Mouse (Mus musculus) heart, embryonic 13.5 days (tissue): Measurements from ENCODE around the gene Katnb1. TPM values are rescaled to one million over a fixed set of nuclear protein-coding genes. Genes with fewer than 3 reads are reported as not detected.

Experiments
- ATAC-seq: fragments of 200-750 bp; cut with Nextera tagmentation; 2 replicates; pipeline ENCODE4 v1.8.0; 2017; ENCODE audit warnings: moderate TSS enrichment; ENCODE audit not compliant: insufficient number of reproducible peaks, low FRiP score, low TSS enrichment; ENCODE audit errors: extremely low read depth
- H3K27ac ChIP-seq: fragments of 300-500 bp; sonication (generic); replicated peaks from 2 replicates; pipeline ENCODE4 v1.5.1; 2015; ENCODE audit warnings: moderate library complexity, mild to moderate bottlenecking, inconsistent platforms
- H3K27me3 ChIP-seq: fragments of 300-500 bp; sonication (generic); replicated peaks from 2 replicates; pipeline ENCODE4 v1.6.1; 2015; ENCODE audit warnings: mild to moderate bottlenecking, inconsistent platforms
- H3K36me3 ChIP-seq: fragments of 300-500 bp; sonication (generic); 2 replicates; pipeline ENCODE4 v1.6.1; 2015; ENCODE audit warnings: mild to moderate bottlenecking, inconsistent platforms
- H3K4me1 ChIP-seq: fragments of 300-500 bp; sonication (generic); 2 replicates; pipeline ENCODE4 v1.6.1; 2015; ENCODE audit warnings: inconsistent platforms
- H3K4me2 ChIP-seq: fragments of 300-500 bp; sonication (generic); 2 replicates; pipeline ENCODE4 v1.6.1; 2015; ENCODE audit warnings: inconsistent platforms, mild to moderate bottlenecking, moderate library complexity
- H3K4me3 ChIP-seq: fragments of 300-500 bp; sonication (generic); 2 replicates; pipeline ENCODE4 v1.5.1; 2015; ENCODE audit warnings: moderate library complexity, mild to moderate bottlenecking, inconsistent platforms
- H3K9ac ChIP-seq: fragments of 300-500 bp; sonication (generic); 2 replicates; pipeline ENCODE4 v1.6.1; 2015; ENCODE audit warnings: inconsistent platforms, mild to moderate bottlenecking, moderate library complexity
- H3K9me3 ChIP-seq: fragments of 300-500 bp; sonication (generic); 2 replicates; pipeline ENCODE4 v1.6.1; 2016; ENCODE audit warnings: inconsistent platforms
- WGBS: fragments of 180-500 bp; shearing (Covaris S2); methylation state at CpG from one replicate; pipeline ENCODE4 v1.1.7; 2015; ENCODE audit warnings: mixed read lengths; 5-methylcytosine and 5-hydroxymethylcytosine counted together
- polyA plus RNA-seq: library from polyadenylated mRNA; unstranded; fragments of >200 nt; fragmentation: Nextera tagmentation; extraction: Ambion mirVana; gene quantifications from 2 replicates; pipeline ENCODE4 v1.2.1, GENCODE M21; 2015

The Katnb1 gene
- polyA plus RNA-seq: 16.0 and 16.1 TPM in 2 replicates

GRCm38 (mm10) chr8:95080381-95081341 lies at the start of gene Katnb1:
Katnb1 (plus strand) TSS chr8:95081186.
- no peaks in the 10 kb centered on the region for H3K9me3 ChIP-seq
- peak within 1 kb of the TSS; percentile 91 for H3K9ac ChIP-seq
- peak within 1 kb of the TSS; percentile 90 for H3K4me3 ChIP-seq
- peaks cover 27% of the 10 kb centered on the region for H3K36me3 ChIP-seq
- peak within 1 kb of the TSS; percentile 77 for H3K27ac ChIP-seq
- H3K4me2 ChIP-seq: peak within 1 kb of the TSS; percentile 97
- WGBS: under 1% methylated on average over 47 of the region's 47 CpGs
- H3K27me3 ChIP-seq: peaks cover 9% of the 10 kb centered on the region; the same call in 1 of the 2 replicates
- peak; percentile 93 for ATAC-seq
- peaks cover 22% of the 10 kb centered on the region for H3K4me1 ChIP-seq

GRCm38 (mm10) chr8:95037106-95037925 lies 43.7 kb upstream of the Katnb1 start:
- no peaks in the 10 kb centered on the region; the same call in 1 of the 2 replicates for H3K27me3 ChIP-seq
- H3K4me3 ChIP-seq: no peak overlapping the region
- H3K9me3 ChIP-seq: no peaks in the 10 kb centered on the region
- WGBS: 54% methylated on average over 7 of the region's 7 CpGs
- peak; percentile 38; the same call in 1 of the 2 replicates for ATAC-seq
- H3K9ac ChIP-seq: no peak overlapping the region
- no peaks in the 10 kb centered on the region for H3K36me3 ChIP-seq
- no peaks in the 10 kb centered on the region for H3K4me1 ChIP-seq
- H3K27ac ChIP-seq: no peak overlapping the region
- no peak overlapping the region for H3K4me2 ChIP-seq

GRCm38 (mm10) chr8:95041883-95042784 lies 38.9 kb upstream of the Katnb1 start:
- WGBS: 61% methylated on average over 6 of the region's 6 CpGs
- no peak for ATAC-seq
- Histone ChIP-seq H3K27ac (no peak overlapping the region), H3K27me3 (no peaks in the 10 kb centered on the region; the same call in 1 of the 2 replicates), H3K9me3 (no peaks in the 10 kb centered on the region), H3K4me2 (no peak overlapping the region), H3K9ac (no peak overlapping the region), H3K4me1 (no peaks in the 10 kb centered on the region), H3K36me3 (no peaks in the 10 kb centered on the region), H3K4me3 (no peak overlapping the region)

DNA sequence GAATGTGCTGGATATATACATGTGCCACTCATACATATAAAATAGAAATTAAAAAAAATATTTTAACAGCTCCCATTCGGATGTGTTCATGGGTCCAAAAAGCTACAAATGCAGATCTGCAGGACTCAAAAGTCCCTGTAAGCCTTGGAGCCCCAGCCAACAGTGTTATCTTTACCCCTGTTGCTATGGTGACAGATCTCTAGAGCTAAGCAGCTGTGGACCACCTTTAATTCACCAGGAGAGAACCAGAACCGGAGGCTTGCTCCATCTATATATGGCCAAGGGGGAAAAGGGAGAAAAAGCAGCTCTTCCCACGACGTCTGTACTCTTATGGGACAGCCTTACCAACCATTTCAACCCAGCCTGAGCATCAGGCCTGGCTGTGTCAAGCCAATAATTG lies 36.2 kb upstream of the Katnb1 start:
- no peak for ATAC-seq
- H3K36me3 ChIP-seq: no peaks in the 10 kb centered on the region
- no peak overlapping the region for H3K4me2 ChIP-seq
- WGBS: 60% methylated on average over 4 of the region's 4 CpGs
- H3K27ac ChIP-seq: no peak overlapping the region
- no peaks in the 10 kb centered on the region for H3K4me1 ChIP-seq
- H3K9me3 ChIP-seq: no peaks in the 10 kb centered on the region
- H3K4me3 ChIP-seq: no peak overlapping the region
- no peaks in the 10 kb centered on the region; the same call in none of the 2 replicates for H3K27me3 ChIP-seq
- H3K9ac ChIP-seq: no peak overlapping the region

- H3K4me3 ChIP-seq: no peak overlapping the region
- H3K36me3 ChIP-seq: no peaks in the 10 kb centered on the region
- H3K4me1 ChIP-seq: no peaks in the 10 kb centered on the region
- H3K9ac ChIP-seq: no peak overlapping the region
- WGBS: 61% methylated on average over 3 of the region's 3 CpGs
- no peaks in the 10 kb centered on the region for H3K9me3 ChIP-seq
- no peaks in the 10 kb centered on the region; the same call in none of the 2 replicates for H3K27me3 ChIP-seq
- ATAC-seq: no peak
- no peak overlapping the region for H3K27ac ChIP-seq
- no peak overlapping the region for H3K4me2 ChIP-seq
Measured at GRCm38 (mm10) chr8:95046982-95047381, 34.0 kb upstream of the Katnb1 start.

DNA sequence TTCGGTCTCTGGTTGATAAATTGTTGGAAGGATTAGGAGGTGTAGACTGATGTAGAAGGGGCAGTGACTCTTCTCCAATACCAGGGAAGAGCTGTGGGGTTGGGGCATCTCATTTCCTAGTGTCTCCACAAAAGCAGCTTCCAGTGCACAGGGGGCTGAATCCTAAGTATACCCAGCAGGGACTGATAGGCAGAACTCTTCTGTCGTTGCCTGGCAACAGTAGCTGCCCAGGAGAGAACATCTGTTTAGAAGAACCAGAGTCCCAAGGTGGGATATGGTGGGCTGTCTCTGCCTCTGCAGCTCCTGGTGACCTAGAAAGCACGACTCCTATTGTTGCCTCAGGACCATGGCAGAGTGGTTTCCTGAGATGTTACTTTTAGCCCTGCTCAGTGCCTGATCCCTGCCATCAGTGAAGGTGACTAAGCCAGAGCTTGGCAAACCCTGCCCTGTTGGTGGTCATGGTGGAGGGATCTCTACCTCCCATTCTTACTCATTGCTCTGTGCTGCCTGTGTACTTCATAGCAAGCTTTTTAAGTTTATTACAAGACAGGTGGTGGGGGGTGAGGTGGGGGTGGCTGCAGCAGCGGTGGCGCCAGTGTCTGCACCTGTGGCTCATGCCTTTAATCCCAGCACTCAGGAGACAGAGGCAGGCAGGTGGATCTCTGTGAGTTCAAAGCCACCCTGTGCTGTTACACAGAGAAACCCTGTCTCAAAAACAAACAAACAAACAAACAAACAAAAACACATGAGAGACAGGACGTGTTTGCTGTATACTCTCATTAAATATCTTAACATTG lies 32.9 kb upstream of the Katnb1 start:
- no peak overlapping the region for H3K4me2 ChIP-seq
- no peaks in the 10 kb centered on the region for H3K36me3 ChIP-seq
- no peaks in the 10 kb centered on the region for H3K9me3 ChIP-seq
- WGBS: 63% methylated on average over 6 of the region's 6 CpGs
- no peaks in the 10 kb centered on the region; the same call in 1 of the 2 replicates for H3K27me3 ChIP-seq
- H3K27ac ChIP-seq: no peak overlapping the region
- H3K4me3 ChIP-seq: no peak overlapping the region
- H3K9ac ChIP-seq: no peak overlapping the region
- no peaks in the 10 kb centered on the region for H3K4me1 ChIP-seq
- no peak for ATAC-seq

- WGBS: 59% methylated on average over 2 of the region's 2 CpGs
- no peaks in the 10 kb centered on the region for H3K36me3 ChIP-seq
- no peaks in the 10 kb centered on the region for H3K9me3 ChIP-seq
- no peak overlapping the region for H3K4me2 ChIP-seq
- no peaks in the 10 kb centered on the region; the same call in 1 of the 2 replicates for H3K27me3 ChIP-seq
- no peak overlapping the region for H3K27ac ChIP-seq
- H3K4me3 ChIP-seq: no peak overlapping the region
- H3K4me1 ChIP-seq: no peaks in the 10 kb centered on the region
- no peak for ATAC-seq
- no peak overlapping the region for H3K9ac ChIP-seq
Measured at GRCm38 (mm10) chr8:95049636-95050035, 31.4 kb upstream of the Katnb1 start.

- WGBS: 47% methylated on average over 6 of the region's 6 CpGs
- ATAC-seq: no peak
- no peak overlapping the region for H3K4me2 ChIP-seq
- no peaks in the 10 kb centered on the region for H3K36me3 ChIP-seq
- no peak overlapping the region for H3K9ac ChIP-seq
- no peaks in the 10 kb centered on the region for H3K27me3 ChIP-seq
- peaks cover 5% of the 10 kb centered on the region for H3K4me1 ChIP-seq
- no peaks in the 10 kb centered on the region for H3K9me3 ChIP-seq
- H3K27ac ChIP-seq: no peak overlapping the region
- no peak overlapping the region for H3K4me3 ChIP-seq
Measured at GRCm38 (mm10) chr8:95054438-95054837, 26.5 kb upstream of the Katnb1 start.

DNA sequence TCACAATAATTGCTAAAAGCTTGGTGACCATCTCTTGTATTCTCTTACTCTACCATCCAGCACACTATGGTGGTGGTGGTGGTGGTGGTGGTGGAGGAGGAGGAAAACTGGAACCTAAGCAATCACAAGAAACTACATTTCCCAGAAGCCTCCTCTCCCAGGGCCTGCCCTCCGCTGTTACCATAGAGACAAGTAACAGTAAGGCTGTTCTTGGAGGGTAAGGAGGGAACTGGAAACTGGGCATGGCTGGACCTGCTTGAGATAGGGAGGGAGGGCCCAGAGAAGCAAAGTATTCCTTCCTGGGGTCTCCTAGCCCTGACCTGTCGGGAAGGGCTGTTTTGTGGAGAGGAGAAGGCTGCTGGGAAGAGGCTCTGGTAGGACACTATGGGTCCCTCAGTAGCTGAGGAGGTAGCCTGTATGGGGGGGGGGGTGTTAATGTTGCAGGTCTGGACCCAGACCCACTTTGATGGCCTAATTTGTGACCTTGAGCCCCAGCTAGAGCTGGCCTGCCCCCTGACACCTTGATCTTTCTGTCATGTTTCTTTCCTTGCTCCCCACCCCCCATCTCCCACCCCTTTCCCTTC lies 26.0 kb upstream of the Katnb1 start, which contains the start of gene Drc7:
Gene Drc7 (plus strand): TSS at position 177 of the 584 bp plus-strand sequence.
- 27% methylated on average over 2 of the region's 2 CpGs for WGBS
- H3K27me3 ChIP-seq: no peaks in the 10 kb centered on the region
- H3K4me3 ChIP-seq: no peak within 1 kb of the TSS
- no peaks in the 10 kb centered on the region for H3K9me3 ChIP-seq
- peak; percentile 52; the same call in 1 of the 2 replicates for ATAC-seq
- H3K36me3 ChIP-seq: no peaks in the 10 kb centered on the region
- peaks cover 9% of the 10 kb centered on the region for H3K4me1 ChIP-seq
- no peak within 1 kb of the TSS for H3K4me2 ChIP-seq
- no peak within 1 kb of the TSS for H3K27ac ChIP-seq
- no peak within 1 kb of the TSS for H3K9ac ChIP-seq

GRCm38 (mm10) chr8:95056414-95056813 lies 24.6 kb upstream of the Katnb1 start:
- no peak for ATAC-seq
- 77% methylated on average over 5 of the region's 5 CpGs for WGBS
- H3K27ac ChIP-seq: no peak overlapping the region
- no peak overlapping the region for H3K9ac ChIP-seq
- H3K9me3 ChIP-seq: no peaks in the 10 kb centered on the region
- no peaks in the 10 kb centered on the region for H3K36me3 ChIP-seq
- H3K4me3 ChIP-seq: no peak overlapping the region
- no peak overlapping the region for H3K4me2 ChIP-seq
- peaks cover 12% of the 10 kb centered on the region for H3K4me1 ChIP-seq
- H3K27me3 ChIP-seq: no peaks in the 10 kb centered on the region
